Mouse (Mus musculus) mouse trophoblast stem cell (cell line): ENCODE results near the gene Gpr142.

Experiments
- in situ Hi-C, 2 experiments: fragments of 300-500 bp; cut with MseI, MboI; formaldehyde crosslinking; loops; 2 replicates in 1 of 2; 3 replicates in 1 of 2; pipeline ENCODE4 v1.15.1; 2025

Gene Gpr142

GRCm38 (mm10) chr11:114798624-114799023 is at the start of gene Gpr142:
TSS of gene Gpr142 (plus strand) at chr11:114798924.
- in situ Hi-C loops, result no loop called here

GRCm38 (mm10) chr11:114764820-114765818 is 33.6 kb upstream of the Gpr142 start, which contains the start of gene Kif19a:
TSS of gene Kif19a (plus strand) at chr11:114765388.
- in situ Hi-C loops, result no loop called here

- in situ Hi-C loops, result no loop called here
Measured at GRCm38 (mm10) chr11:114769911-114770310, 28.8 kb upstream of the Gpr142 start.

- in situ Hi-C loops, result no loop called here
Measured at GRCm38 (mm10) chr11:114771896-114772295, 26.8 kb upstream of the Gpr142 start.

GRCm38 (mm10) chr11:114780076-114780475 is 18.6 kb upstream of the Gpr142 start:
- in situ Hi-C loops, result loop anchor here in 1 of 2 experiments (10.0 kb wide), 1 partner anchor 45 kb away; no protein-coding TSS in a partner anchor

GRCm38 (mm10) chr11:114785892-114786291 is 12.8 kb upstream of the Gpr142 start:
- in situ Hi-C loops, result loop anchor here (5.0 to 10.0 kb wide), 2 partner anchors 34 to 51 kb away; no protein-coding TSS in a partner anchor

GRCm38 (mm10) chr11:114786326-114786725 is 12.4 kb upstream of the Gpr142 start:
- in situ Hi-C loops, result loop anchor here (5.0 to 10.0 kb wide), 2 partner anchors 34 to 52 kb away; no protein-coding TSS in a partner anchor

- in situ Hi-C loops, result loop anchor here (5.0 to 10.0 kb wide), 2 partner anchors 35 to 53 kb away; no protein-coding TSS in a partner anchor
Measured at GRCm38 (mm10) chr11:114787611-114788010, 11.1 kb upstream of the Gpr142 start.

GRCm38 (mm10) chr11:114789061-114789714 is 9.5 kb upstream of the Gpr142 start:
- in situ Hi-C loops, result loop anchor here (5.0 to 10.0 kb wide), 2 partner anchors 37 to 54 kb away; no protein-coding TSS in a partner anchor

GRCm38 (mm10) chr11:114789716-114790115 is 9.0 kb upstream of the Gpr142 start:
- in situ Hi-C loops, result loop anchor here (5.0 to 10.0 kb wide), 2 partner anchors 37 to 55 kb away; no protein-coding TSS in a partner anchor

- in situ Hi-C loops, result no loop called here
Measured at GRCm38 (mm10) chr11:114790171-114790570, 8.6 kb upstream of the Gpr142 start.

GRCm38 (mm10) chr11:114790841-114791240 is 7.9 kb upstream of the Gpr142 start:
- in situ Hi-C loops, result no loop called here

- in situ Hi-C loops, result no loop called here
Measured at GRCm38 (mm10) chr11:114791351-114791889, 7.3 kb upstream of the Gpr142 start.

- in situ Hi-C loops, result no loop called here
Measured at GRCm38 (mm10) chr11:114791891-114792411, 6.8 kb upstream of the Gpr142 start.

GRCm38 (mm10) chr11:114792931-114793494 is 5.7 kb upstream of the Gpr142 start:
- in situ Hi-C loops, result no loop called here

GRCm38 (mm10) chr11:114793868-114794545 is 4.7 kb upstream of the Gpr142 start:
- in situ Hi-C loops, result no loop called here

GRCm38 (mm10) chr11:114794691-114795090 is 4.0 kb upstream of the Gpr142 start:
- in situ Hi-C loops, result no loop called here

- in situ Hi-C loops, result no loop called here
Measured at GRCm38 (mm10) chr11:114795231-114795746, 3.4 kb upstream of the Gpr142 start.

GRCm38 (mm10) chr11:114795848-114796322 is 2.8 kb upstream of the Gpr142 start, which contains the start of gene Btbd17:
TSS of gene Btbd17 (minus strand) at chr11:114795945.
- in situ Hi-C loops, result no loop called here

- in situ Hi-C loops, result no loop called here
Measured at GRCm38 (mm10) chr11:114797176-114797575, 1.5 kb upstream of the Gpr142 start.
